Mouse (Mus musculus): ENCODE results near the gene Asrgl1. TPM values are rescaled to one million over a fixed set of nuclear protein-coding genes. Genes with fewer than 3 reads are reported as not detected.

Asrgl1 gene
- total and polyA plus RNA-seq, 2 experiments from 2014 or later, result 7.3 to 22.2 TPM

DNA sequence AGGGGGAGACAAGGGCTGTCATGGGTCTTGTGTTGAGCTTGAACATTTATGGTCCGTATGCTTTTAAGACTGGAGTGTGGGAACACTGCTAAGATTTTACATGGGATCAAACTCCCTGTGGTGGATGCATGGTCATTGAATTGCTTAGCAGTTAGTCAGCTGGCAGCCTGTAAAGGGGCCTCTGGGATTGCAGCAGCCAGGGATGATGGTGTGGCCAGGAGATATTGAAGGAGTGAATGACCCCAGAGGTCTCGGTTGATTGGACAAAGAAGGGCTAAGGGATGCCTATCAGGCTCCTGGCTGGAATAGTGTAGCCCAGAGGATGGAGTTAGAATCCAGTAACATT, 52.5 kb downstream of the Asrgl1 start:
- ATAC-seq (ENCODE audit: insufficient read depth, low read depth), result no peak
- H3K4me2 ChIP-seq (ENCODE audit: low read depth, low read length), result peak overlapping the region; percentile 54
- H3K27ac ChIP-seq (ENCODE audit: low read depth), result no peak overlapping the region
- no peaks in the 10 kb centered on the region for H3K9me3 ChIP-seq (replicated peaks; ENCODE audit: control insufficient read depth, low read length)
- H3K4me1 ChIP-seq (ENCODE audit: control insufficient read depth, insufficient read depth), result peaks cover 5% of the 10 kb centered on the region; the same call in 1 of the 2 replicates
- H3K9ac ChIP-seq (replicated peaks; ENCODE audit: low read depth, low read length), result 0 out of 2 replicates have a peak overlapping the region, but pooled peaks have one; percentile 29
- TF ChIP-seq EP300 (IDR thresholded peaks at IDR 0.05; ENCODE audit: low read depth) (no peak), CTCF (IDR thresholded peaks at IDR 0.05; ENCODE audit: low read depth) (no peak)
- no peaks in the 10 kb centered on the region for H3K27me3 ChIP-seq (ENCODE audit: control insufficient read depth, insufficient read depth, low read length)
- 85% methylated on average over 2 of the region's 2 CpGs for WGBS
- no peak overlapping the region for H3K4me3 ChIP-seq (ENCODE audit: low read depth, low read length)
- DNase-seq (ENCODE audit: low spot score), result no peak
- H3K36me3 ChIP-seq (replicated peaks; ENCODE audit: control insufficient read depth, insufficient read depth, low read length), result no peaks in the 10 kb centered on the region

DNA sequence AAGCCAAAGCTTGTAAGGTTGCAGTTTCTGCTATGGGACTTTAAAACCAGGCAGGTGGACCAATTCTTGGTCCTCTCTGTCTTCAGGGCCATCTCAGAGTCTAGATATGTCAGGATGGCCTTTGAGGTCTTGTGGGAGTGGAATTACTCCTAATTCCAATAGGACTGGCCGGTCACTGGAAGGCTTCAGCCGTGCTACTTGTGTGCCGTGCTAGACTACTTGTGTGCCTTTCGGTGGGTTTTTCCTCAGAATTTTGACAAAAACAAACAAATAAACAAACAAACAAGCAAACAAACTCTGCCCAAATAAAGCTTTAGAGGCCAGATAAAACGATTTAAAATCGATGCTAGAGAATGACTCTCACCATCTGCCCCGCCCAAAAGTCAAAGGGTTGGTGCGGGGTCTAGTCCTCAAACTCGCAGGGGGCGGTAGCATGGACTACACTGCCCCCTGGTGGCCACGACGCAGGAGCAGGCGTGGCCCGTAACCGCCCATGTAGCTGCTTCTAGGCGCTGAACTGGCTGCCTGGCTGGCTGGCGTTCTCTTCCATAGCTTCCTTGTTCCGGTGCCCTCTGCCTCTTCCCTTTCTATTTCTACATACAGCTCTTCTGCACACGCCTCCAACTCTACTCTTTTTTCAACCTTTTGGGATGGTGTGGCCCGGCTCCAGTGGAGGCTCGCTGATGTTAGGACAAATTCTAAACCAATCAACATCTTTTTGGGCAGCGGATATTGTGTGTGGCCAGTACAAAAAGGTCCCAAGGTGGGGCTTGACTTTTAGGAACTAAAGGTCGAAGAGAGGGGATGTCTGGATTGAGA, 53.0 kb downstream of the Asrgl1 start:
- Histone ChIP-seq H3K27ac (ENCODE audit: low read depth) (no peak overlapping the region), H3K9me3 (replicated peaks; ENCODE audit: control insufficient read depth, low read length) (no peaks in the 10 kb centered on the region), H3K27me3 (ENCODE audit: control insufficient read depth, insufficient read depth, low read length) (no peaks in the 10 kb centered on the region), H3K4me2 (ENCODE audit: low read depth, low read length) (peak overlapping the region; percentile 54), H3K4me1 (ENCODE audit: control insufficient read depth, insufficient read depth) (peaks cover 5% of the 10 kb centered on the region; the same call in 1 of the 2 replicates), H3K36me3 (replicated peaks; ENCODE audit: control insufficient read depth, insufficient read depth, low read length) (no peaks in the 10 kb centered on the region), H3K4me3 (ENCODE audit: low read depth, low read length) (peak overlapping the region; percentile 18), H3K9ac (replicated peaks; ENCODE audit: low read depth, low read length) (peak overlapping the region; percentile 29; the same call in 1 of the 2 replicates)
- 17% methylated on average over 23 of the region's 23 CpGs for WGBS
- ATAC-seq (ENCODE audit: insufficient read depth, low read depth) (peak; percentile 96), DNase-seq (ENCODE audit: low spot score) (peak; percentile 78)
- TF ChIP-seq CTCF (IDR thresholded peaks at IDR 0.05; ENCODE audit: low read depth) (peak; percentile 93), EP300 (IDR thresholded peaks at IDR 0.05; ENCODE audit: low read depth) (no peak)

DNA sequence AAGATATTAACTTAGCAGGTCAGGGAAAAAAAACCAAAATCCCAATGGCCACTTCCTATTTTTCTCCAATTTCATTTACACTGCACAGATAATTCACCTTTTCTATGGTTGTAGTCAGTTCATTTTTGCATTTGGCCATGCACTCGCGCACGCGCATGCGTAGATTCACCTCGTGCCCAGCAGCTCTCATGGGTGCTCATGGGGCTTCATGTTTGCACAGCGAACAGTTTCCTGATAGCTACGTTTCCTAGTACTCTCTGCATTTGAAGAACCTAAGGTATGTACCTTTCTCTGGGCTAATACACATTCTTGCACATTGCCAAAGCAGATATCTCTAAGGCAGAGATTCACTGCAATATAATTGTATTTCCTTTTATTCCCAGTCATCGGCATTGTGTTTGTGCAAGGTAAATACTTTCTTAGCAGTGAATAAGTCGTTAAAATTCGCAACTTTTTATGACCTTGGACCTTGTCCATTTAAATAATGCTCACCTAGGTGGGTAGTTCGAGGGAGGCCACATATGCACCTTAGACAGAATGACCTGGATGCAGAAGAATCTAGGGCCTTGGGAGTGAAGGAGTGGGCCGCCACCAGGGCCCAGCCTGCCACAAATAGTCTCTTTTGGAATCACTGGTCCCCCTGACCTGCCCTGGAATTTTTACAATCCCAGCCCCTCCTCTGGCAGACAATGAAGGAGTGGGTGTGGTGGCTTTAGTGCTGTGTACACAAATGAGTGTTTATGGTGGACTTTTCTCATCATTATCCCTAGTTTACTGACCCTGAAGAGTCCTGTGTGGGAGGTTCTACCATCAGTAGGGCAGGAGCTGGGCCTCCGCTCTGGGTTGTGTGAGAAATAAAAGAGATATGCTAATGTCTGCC, 53.9 kb downstream of the Asrgl1 start:
- no peaks in the 10 kb centered on the region for H3K27me3 ChIP-seq (ENCODE audit: control insufficient read depth, insufficient read depth, low read length)
- H3K4me1 ChIP-seq (ENCODE audit: control insufficient read depth, insufficient read depth), result peaks cover 5% of the 10 kb centered on the region; the same call in 1 of the 2 replicates
- H3K4me3 ChIP-seq (ENCODE audit: low read depth, low read length), result no peak overlapping the region
- ATAC-seq (ENCODE audit: insufficient read depth, low read depth) (no peak), DNase-seq (ENCODE audit: low spot score) (no peak)
- no peak overlapping the region; the same call in 1 of the 2 replicates for H3K27ac ChIP-seq (ENCODE audit: low read depth)
- no peaks in the 10 kb centered on the region for H3K36me3 ChIP-seq (replicated peaks; ENCODE audit: control insufficient read depth, insufficient read depth, low read length)
- 87% methylated on average over 14 of the region's 14 CpGs for WGBS
- no peak overlapping the region for H3K9ac ChIP-seq (replicated peaks; ENCODE audit: low read depth, low read length)
- no peaks in the 10 kb centered on the region for H3K9me3 ChIP-seq (replicated peaks; ENCODE audit: control insufficient read depth, low read length)
- no peak overlapping the region for H3K4me2 ChIP-seq (ENCODE audit: low read depth, low read length)
- TF ChIP-seq EP300 (IDR thresholded peaks at IDR 0.05; ENCODE audit: low read depth) (no peak), CTCF (IDR thresholded peaks at IDR 0.05; ENCODE audit: low read depth) (no peak)

DNA sequence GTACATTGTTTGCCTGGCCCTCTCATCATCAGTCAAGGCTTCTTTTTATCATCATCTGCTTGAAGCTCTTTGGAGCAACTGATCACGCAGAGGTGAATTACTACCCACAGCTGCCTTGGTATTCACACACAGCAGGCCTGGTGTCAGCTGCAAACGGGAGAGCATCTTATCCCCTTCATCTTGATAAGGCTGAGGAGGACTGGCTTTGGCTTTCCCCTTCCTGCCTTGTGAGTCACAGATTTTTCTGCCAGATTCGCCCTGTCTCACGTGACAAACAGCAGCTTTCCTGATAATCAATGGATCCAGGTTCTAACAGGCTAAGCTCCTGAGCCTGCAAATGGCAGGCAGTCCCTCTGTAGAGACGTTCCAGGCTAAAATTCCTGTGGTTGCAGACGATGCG, 55.5 kb downstream of the Asrgl1 start:
- peaks cover 5% of the 10 kb centered on the region; the same call in 1 of the 2 replicates for H3K4me1 ChIP-seq (ENCODE audit: control insufficient read depth, insufficient read depth)
- no peak overlapping the region for H3K4me2 ChIP-seq (ENCODE audit: low read depth, low read length)
- TF ChIP-seq CTCF (IDR thresholded peaks at IDR 0.05; ENCODE audit: low read depth) (no peak), EP300 (IDR thresholded peaks at IDR 0.05; ENCODE audit: low read depth) (no peak)
- ATAC-seq (ENCODE audit: insufficient read depth, low read depth) (no peak), DNase-seq (ENCODE audit: low spot score) (no peak)
- H3K27ac ChIP-seq (ENCODE audit: low read depth), result no peak overlapping the region
- H3K9me3 ChIP-seq (replicated peaks; ENCODE audit: control insufficient read depth, low read length), result no peaks in the 10 kb centered on the region
- H3K27me3 ChIP-seq (ENCODE audit: control insufficient read depth, insufficient read depth, low read length), result no peaks in the 10 kb centered on the region
- H3K4me3 ChIP-seq (ENCODE audit: low read depth, low read length), result no peak overlapping the region
- 36% methylated on average over 7 of the region's 7 CpGs for WGBS
- no peak overlapping the region for H3K9ac ChIP-seq (replicated peaks; ENCODE audit: low read depth, low read length)
- no peaks in the 10 kb centered on the region for H3K36me3 ChIP-seq (replicated peaks; ENCODE audit: control insufficient read depth, insufficient read depth, low read length)

- WGBS, result 58% methylated on average over 4 of the region's 4 CpGs
- Histone ChIP-seq H3K4me1 (ENCODE audit: control insufficient read depth, insufficient read depth) (0 out of 2 replicates have a peak, but pooled peaks cover 1% of the 10 kb centered on the region), H3K9me3 (replicated peaks; ENCODE audit: control insufficient read depth, low read length) (no peaks in the 10 kb centered on the region), H3K9ac (replicated peaks; ENCODE audit: low read depth, low read length) (no peak overlapping the region), H3K27me3 (ENCODE audit: control insufficient read depth, insufficient read depth, low read length) (no peaks in the 10 kb centered on the region), H3K36me3 (replicated peaks; ENCODE audit: control insufficient read depth, insufficient read depth, low read length) (no peaks in the 10 kb centered on the region), H3K4me2 (ENCODE audit: low read depth, low read length) (no peak overlapping the region), H3K27ac (ENCODE audit: low read depth) (no peak overlapping the region), H3K4me3 (ENCODE audit: low read depth, low read length) (no peak overlapping the region)
- TF ChIP-seq EP300 (IDR thresholded peaks at IDR 0.05; ENCODE audit: low read depth) (no peak), CTCF (IDR thresholded peaks at IDR 0.05; ENCODE audit: low read depth) (no peak)
- DNase-seq (ENCODE audit: low spot score) (no peak), ATAC-seq (ENCODE audit: insufficient read depth, low read depth) (no peak)
These were observed 58.3 kb downstream of the Asrgl1 start for GRCm38 (mm10) chr19:9076982-9077660.

Data from heart, postnatal 0 days (tissue).